Mouse (Mus musculus): Measurements from ENCODE around the gene Gsta4.

DNA sequence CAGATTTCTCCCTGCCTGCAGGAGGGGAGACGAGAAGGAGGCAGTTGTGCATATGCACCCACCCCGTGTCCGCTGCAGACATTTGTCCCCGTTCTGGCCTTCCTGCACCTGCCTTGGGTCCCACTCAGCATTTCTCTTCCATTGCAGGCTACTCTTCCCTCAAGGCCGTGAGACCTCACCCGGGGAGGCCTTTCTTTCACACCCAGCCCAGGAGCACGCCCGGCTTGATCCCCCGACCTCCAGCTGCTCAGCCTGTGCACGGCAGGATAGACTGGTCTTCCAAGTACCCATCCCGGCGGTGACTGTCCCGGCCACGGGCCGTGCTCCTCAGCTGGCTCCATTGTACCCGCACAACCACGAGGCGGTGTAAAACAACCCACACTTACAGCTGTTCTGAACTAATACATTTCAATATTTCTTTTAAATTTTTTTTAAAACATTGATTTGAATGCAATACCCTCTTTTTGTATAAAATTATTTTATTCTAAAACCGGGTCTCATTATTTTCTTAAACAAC lies 15.1 kb upstream of the Gsta4 start:
- TF ChIP-seq CTCF (IDR thresholded peaks at IDR 0.05; ENCODE audit: borderline replicate concordance, insufficient read depth, low read depth, low read length) = no peak
- TF ChIP-seq POLR2A (IDR thresholded peaks at IDR 0.05; ENCODE audit: borderline replicate concordance, insufficient read depth, low read length) = no peak
